Mouse (Mus musculus) intestine, embryonic 16.5 days (tissue): Measurements from ENCODE around the gene Cep95. TPM values are rescaled to one million over a fixed set of nuclear protein-coding genes. Genes with fewer than 3 reads are reported as not detected.
"Not testable (repeated sequence)": the region's sequence is repeated elsewhere in the genome, so short reads cannot be mapped to it uniquely, and the experiment has no call there.

Experiments used
- ATAC-seq: fragments of 200-750 bp; cut with Nextera tagmentation; 2 replicates; pipeline ENCODE4 v1.8.0; 2017; ENCODE audit warnings: moderate TSS enrichment, moderate library complexity
- H3K27ac ChIP-seq: fragments of 300-500 bp; sonication (generic); 2 replicates; pipeline ENCODE4 v1.5.1; 2014; ENCODE audit warnings: mild to moderate bottlenecking, low read length
- H3K27me3 ChIP-seq: fragments of 300-500 bp; sonication (generic); replicated peaks from 2 replicates; pipeline ENCODE4 v1.6.1; 2014; ENCODE audit warnings: low read length, control low read depth, mixed read lengths; ENCODE audit not compliant: control insufficient read depth, insufficient read depth
- H3K36me3 ChIP-seq: fragments of 300-500 bp; sonication (generic); 2 replicates; pipeline ENCODE4 v1.6.1; 2014; ENCODE audit warnings: low read length, control low read depth; ENCODE audit not compliant: control insufficient read depth, insufficient read depth
- H3K4me1 ChIP-seq: fragments of 300-500 bp; sonication (generic); 2 replicates; pipeline ENCODE4 v1.6.1; 2014; ENCODE audit warnings: low read length, control low read depth, mixed read lengths; ENCODE audit not compliant: control insufficient read depth, insufficient read depth
- H3K4me2 ChIP-seq: fragments of 300-500 bp; sonication (generic); 2 replicates; pipeline ENCODE4 v1.6.1; 2014; ENCODE audit warnings: low read depth, low read length, control low read depth
- H3K4me3 ChIP-seq: fragments of 300-500 bp; sonication (generic); 2 replicates; pipeline ENCODE4 v1.5.1; 2014; ENCODE audit warnings: mild to moderate bottlenecking, low read length
- H3K9ac ChIP-seq: fragments of 300-500 bp; sonication (generic); 2 replicates; pipeline ENCODE4 v1.6.1; 2014; ENCODE audit warnings: low read depth, low read length
- H3K9me3 ChIP-seq: fragments of 300-500 bp; sonication (generic); 2 replicates; pipeline ENCODE4 v1.6.1; 2016; ENCODE audit warnings: low read length, control low read depth; ENCODE audit not compliant: control insufficient read depth
- WGBS: fragments of 180-500 bp; shearing (Covaris S2); extraction: QIAGEN DNeasy Blood & Tissue Kit; methylation state at CpG from one replicate; pipeline ENCODE4 v1.1.7; 2014; 5-methylcytosine and 5-hydroxymethylcytosine counted together
- polyA plus RNA-seq: library from polyadenylated mRNA; unstranded; fragments of >200 nt; fragmentation: Nextera tagmentation; extraction: Ambion mirVana; gene quantifications from 2 replicates; pipeline ENCODE4 v1.2.1, GENCODE M21; 2015

The Cep95 gene
- polyA plus RNA-seq, 1 experiment from 2014 or later = 16.3 TPM

GRCm38 (mm10) chr11:106780089-106780425, 9.0 kb upstream of the Cep95 start:
- no peaks in the 10 kb centered on the region for H3K27me3 ChIP-seq
- peak overlapping the region; percentile 99 for H3K27ac ChIP-seq
- peak overlapping the region; percentile 57 for H3K4me2 ChIP-seq
- H3K4me3 ChIP-seq = 0 out of 2 replicates have a peak overlapping the region, but pooled peaks have one; percentile 9
- H3K36me3 ChIP-seq = peaks cover 12% of the 10 kb centered on the region
- H3K4me1 ChIP-seq = peaks cover 18% of the 10 kb centered on the region
- no peak for ATAC-seq
- WGBS = 63% methylated on average over 4 of the region's 4 CpGs
- no peaks in the 10 kb centered on the region for H3K9me3 ChIP-seq
- H3K9ac ChIP-seq = no peak overlapping the region

GRCm38 (mm10) chr11:106780590-106781220, 8.3 kb upstream of the Cep95 start:
- Histone ChIP-seq H3K4me3 (no peak overlapping the region), H3K9ac (no peak overlapping the region), H3K4me2 (no peak overlapping the region), H3K27me3 (no peaks in the 10 kb centered on the region), H3K36me3 (peaks cover 14% of the 10 kb centered on the region), H3K9me3 (no peaks in the 10 kb centered on the region), H3K4me1 (peaks cover 19% of the 10 kb centered on the region), H3K27ac (peak overlapping the region; percentile 57)
- WGBS = 71% methylated on average over 6 of the region's 6 CpGs
- no peak for ATAC-seq

GRCm38 (mm10) chr11:106782271-106782670, 6.8 kb upstream of the Cep95 start:
- not testable (repeated sequence) for H3K27ac ChIP-seq, H3K4me2 ChIP-seq, H3K9ac ChIP-seq, H3K4me3 ChIP-seq, H3K9me3 ChIP-seq, H3K27me3 ChIP-seq, ATAC-seq
- Histone ChIP-seq H3K36me3 (peaks cover 10% of the 10 kb centered on the region), H3K4me1 (peaks cover 18% of the 10 kb centered on the region)
- 81% methylated on average over 7 of the region's 7 CpGs for WGBS

GRCm38 (mm10) chr11:106782841-106783764, 5.9 kb upstream of the Cep95 start:
- Histone ChIP-seq H3K9me3 (no peaks in the 10 kb centered on the region), H3K9ac (no peak overlapping the region), H3K36me3 (peaks cover 10% of the 10 kb centered on the region), H3K27me3 (no peaks in the 10 kb centered on the region), H3K4me1 (peaks cover 12% of the 10 kb centered on the region), H3K4me3 (no peak overlapping the region), H3K4me2 (no peak overlapping the region), H3K27ac (no peak overlapping the region)
- no peak for ATAC-seq
- WGBS = 80% methylated on average over 9 of the region's 9 CpGs

GRCm38 (mm10) chr11:106784476-106784875, 4.6 kb upstream of the Cep95 start:
- Histone ChIP-seq H3K27me3 (no peaks in the 10 kb centered on the region), H3K9ac (no peak overlapping the region), H3K4me3 (no peak overlapping the region), H3K4me2 (no peak overlapping the region), H3K9me3 (no peaks in the 10 kb centered on the region), H3K4me1 (peaks cover 12% of the 10 kb centered on the region), H3K27ac (no peak overlapping the region), H3K36me3 (peaks cover 10% of the 10 kb centered on the region)
- WGBS = 82% methylated on average over 2 of the region's 2 CpGs
- ATAC-seq = no peak

- Histone ChIP-seq H3K9ac (no peak overlapping the region), H3K36me3 (peaks cover 10% of the 10 kb centered on the region), H3K4me1 (peaks cover 10% of the 10 kb centered on the region), H3K4me2 (no peak overlapping the region), H3K9me3 (no peaks in the 10 kb centered on the region), H3K27me3 (no peaks in the 10 kb centered on the region), H3K4me3 (no peak overlapping the region), H3K27ac (no peak overlapping the region)
- WGBS = 71% methylated on average over 1 of the region's 1 CpGs
- ATAC-seq = no peak
Measured at GRCm38 (mm10) chr11:106785043-106785442, 4.0 kb upstream of the Cep95 start.

GRCm38 (mm10) chr11:106787131-106788025, 1.7 kb upstream of the Cep95 start:
- Histone ChIP-seq H3K4me3 (peak overlapping the region; percentile 75), H3K4me2 (peak overlapping the region; percentile 76), H3K27me3 (no peaks in the 10 kb centered on the region), H3K9ac (peak overlapping the region; percentile 98), H3K36me3 (peaks cover 8% of the 10 kb centered on the region), H3K27ac (peak overlapping the region; percentile 100), H3K9me3 (no peaks in the 10 kb centered on the region), H3K4me1 (peaks cover 8% of the 10 kb centered on the region)
- peak; percentile 22 for ATAC-seq
- WGBS = under 1% methylated on average over 64 of the region's 65 CpGs

GRCm38 (mm10) chr11:106788026-106788774, 852 bp upstream of the Cep95 start:
- Histone ChIP-seq H3K27me3 (no peaks in the 10 kb centered on the region), H3K9me3 (no peaks in the 10 kb centered on the region), H3K9ac (peak overlapping the region; percentile 98), H3K4me3 (peak overlapping the region; percentile 75), H3K4me1 (peaks cover 8% of the 10 kb centered on the region), H3K27ac (peak overlapping the region; percentile 100), H3K4me2 (0 out of 2 replicates have a peak overlapping the region, but pooled peaks have one; percentile 22), H3K36me3 (peaks cover 3% of the 10 kb centered on the region)
- peak; percentile 81 for ATAC-seq
- under 1% methylated on average over 73 of the region's 79 CpGs for WGBS
